Mouse (Mus musculus) adrenal gland, adult 18-20 months (tissue): ENCODE measurements at regions not wholly inside any gene's neighbourhood (a gene's known extent, or its start where the extent isn't known, plus 50 kb on each side); places are given as distances from the start of the nearest gene placed in this dataset.

Experiments
- DNase-seq, 2 experiments: peaks; one replicate each; pipeline ENCODE4 v3.0.0; 2021 to 2022; ENCODE audit warnings: low spot score in 2 of 2

DNA sequence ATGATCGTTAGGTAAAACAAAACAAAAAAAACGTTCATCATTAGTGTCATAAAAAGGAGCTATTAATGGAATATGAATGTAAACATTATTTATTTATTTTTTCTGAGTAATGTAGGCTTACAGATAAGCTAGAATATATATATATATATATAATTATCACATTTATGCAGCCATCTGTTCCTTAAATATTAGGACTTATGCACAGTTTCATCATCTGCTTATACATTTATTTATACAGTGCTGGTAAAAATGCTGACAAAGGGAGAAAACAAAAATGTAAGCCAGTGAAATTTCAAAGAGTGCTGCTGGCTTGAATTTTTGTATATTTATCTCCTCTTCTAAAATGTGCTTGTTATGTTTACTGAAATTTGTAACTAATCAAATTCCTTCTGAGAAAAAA, 4841.7 kb upstream of the Gm7489 start:
- no peak for DNase-seq

GRCm38 (mm10) chr15:49065069-49065468, 4819.6 kb upstream of the Gm7489 start:
- DNase-seq, result no peak

DNA sequence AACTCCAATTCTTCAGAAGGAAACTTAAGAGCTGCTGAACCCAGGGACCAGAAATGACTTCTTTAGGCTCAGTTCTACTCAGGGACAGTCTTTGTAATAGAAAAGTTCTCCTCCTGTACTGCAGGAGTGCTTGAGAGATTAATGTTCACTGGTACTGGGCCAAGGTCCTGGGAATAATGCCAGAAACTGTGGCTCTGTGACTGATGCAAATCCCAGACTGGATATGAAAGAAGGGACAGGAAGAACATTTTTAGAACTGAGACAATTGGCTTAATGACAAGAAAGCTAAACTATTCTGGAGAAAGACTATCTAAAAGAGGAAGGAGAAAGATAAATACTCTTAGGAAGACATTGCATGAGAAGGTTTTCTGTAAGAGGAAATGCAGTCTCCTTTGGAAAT, 4818.8 kb upstream of the Gm7489 start:
- DNase-seq, result peak; percentile 66 to 74

DNA sequence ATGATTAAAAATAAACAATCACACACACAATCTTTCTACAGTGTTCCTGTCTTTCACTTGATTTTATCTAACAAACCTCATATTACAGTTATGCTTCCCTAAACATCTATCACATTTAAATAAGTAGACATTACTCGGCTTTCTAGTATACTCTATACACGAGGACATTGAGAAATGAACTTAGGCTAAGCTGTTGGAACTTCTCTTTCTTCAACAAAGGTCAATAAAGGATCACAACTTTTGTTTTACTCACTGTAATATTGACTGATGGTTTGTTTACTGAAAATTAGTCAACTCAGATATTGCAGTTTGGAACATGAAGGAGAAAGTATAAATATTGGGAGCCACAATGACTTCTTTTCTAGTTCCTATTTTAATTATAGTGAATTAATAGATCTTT, 4818.3 kb upstream of the Gm7489 start:
- DNase-seq, result no peak
